Comparison of ENCODE assay signal across 29 mouse cellular contexts in the genomic region with DNA sequence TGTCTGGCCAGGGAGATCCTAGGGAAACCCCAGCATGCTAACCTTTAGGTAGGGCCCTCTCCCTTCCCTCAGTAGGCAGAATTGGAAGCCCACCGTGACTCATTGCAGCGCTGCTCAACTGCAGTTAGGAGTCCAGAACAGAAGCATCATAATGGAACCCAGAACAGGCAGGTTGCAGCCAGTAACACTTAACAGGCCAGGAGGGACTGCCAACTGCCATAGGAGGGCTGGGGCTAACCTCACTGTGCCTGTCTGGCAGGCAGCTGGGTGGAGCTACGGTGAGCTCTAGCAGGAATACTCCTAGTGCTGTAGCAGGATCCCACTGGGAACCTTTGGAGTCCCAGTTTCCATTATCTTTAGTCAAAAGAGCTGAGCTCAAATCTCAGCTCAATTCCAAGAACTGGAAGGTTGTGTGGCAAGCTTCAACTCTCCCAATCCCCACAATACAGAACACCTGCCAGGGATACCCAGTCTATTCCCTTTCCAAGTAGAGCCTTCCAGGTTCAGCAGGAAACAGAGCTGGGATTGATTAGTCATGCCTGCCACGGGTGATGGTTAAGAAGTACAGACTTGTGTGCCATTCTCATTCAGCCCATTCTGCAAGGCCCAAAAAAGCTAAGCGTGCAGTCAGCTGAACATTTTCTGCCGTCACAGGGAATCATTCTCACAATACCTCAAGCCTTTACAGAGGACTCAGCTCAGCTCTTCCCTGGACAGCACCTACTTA. TPM values are rescaled to one million over a fixed set of nuclear protein-coding genes. Genes with fewer than 3 reads are reported as not detected.
DNase-seq lines count a peak whose midpoint lies in the region; ATAC-seq and TF ChIP-seq lines count a peak whose summit lies in the region.
"Had no signal": no experiment of that assay in that cellular context is flagged by ENCODE, and none has a peak within 500 bp of the region (broad histone marks: within the 10 kb centered on the region; RNA-seq: fewer than 3 reads in every experiment).

No protein-coding gene starts in this region.

- no peaks in the 10 kb centered on the region for H3K36me3 ChIP-seq in forebrain, embryonic 12.5 days (replicated peaks)
- no peaks in the 10 kb centered on the region for H3K36me3 ChIP-seq in forebrain, embryonic 11.5 days (ENCODE audit: control insufficient read depth, insufficient read depth, low read length)
- H3K36me3 ChIP-seq in midbrain, embryonic 10.5 days: no peaks in the 10 kb centered on the region
- no peaks in the 10 kb centered on the region for H3K36me3 ChIP-seq in midbrain, postnatal 0 days (ENCODE audit: insufficient read depth, low read length)
- H3K36me3 ChIP-seq in embryonic facial prominence, embryonic 15.5 days: no peaks in the 10 kb centered on the region
- no peaks in the 10 kb centered on the region for H3K36me3 ChIP-seq in limb, embryonic 15.5 days
- no peaks in the 10 kb centered on the region for H3K36me3 ChIP-seq in neural tube, embryonic 15.5 days
- H3K36me3 ChIP-seq: embryonic facial prominence, embryonic 13.5 days; G1E; hindbrain, embryonic 13.5 days; limb, embryonic 13.5 days; liver, embryonic 13.5 days; midbrain, embryonic 13.5 days; stomach, embryonic 15.5 days had no signal

- no peak overlapping the region; the same call in 1 of the 2 replicates for H3K9ac ChIP-seq in forebrain, embryonic 12.5 days
- no peak overlapping the region for H3K9ac ChIP-seq in forebrain, embryonic 11.5 days (ENCODE audit: low read length)
- H3K9ac ChIP-seq in midbrain, postnatal 0 days (replicated peaks; ENCODE audit: low read length, poor library complexity, severe bottlenecking): no peak overlapping the region
- H3K9ac ChIP-seq in embryonic facial prominence, embryonic 15.5 days: no peak overlapping the region
- no peak overlapping the region for H3K9ac ChIP-seq in limb, embryonic 15.5 days
- H3K9ac ChIP-seq in neural tube, embryonic 15.5 days (replicated peaks): no peak overlapping the region
- H3K9ac ChIP-seq: embryonic facial prominence, embryonic 13.5 days; limb, embryonic 13.5 days; liver, embryonic 13.5 days; midbrain, embryonic 13.5 days; stomach, embryonic 15.5 days had no signal

- DNase-seq in forebrain, embryonic 11.5 days (ENCODE audit: low spot score): no peak
- no peak for DNase-seq in midbrain, embryonic 10.5 days (ENCODE audit: low spot score)
- DNase-seq in midbrain, postnatal 0 days (ENCODE audit: low spot score): no peak
- DNase-seq: adrenal gland, adult 8-10 months; cerebellum, adult 2 months; cerebellum, postnatal 25 days; gastrocnemius, postnatal 25 days; heart, adult 18-20 months; kidney, adult 2 months; liver, embryonic 13.5 days; lung, adult 2 months; lung, postnatal 14 days; thymus, postnatal 25 days had no signal

- H3K27ac ChIP-seq in forebrain, embryonic 12.5 days: 0 out of 2 replicates have a peak overlapping the region, but pooled peaks have one; percentile 25
- H3K27ac ChIP-seq in forebrain, embryonic 11.5 days (ENCODE audit: low read depth, low read length): no peak overlapping the region
- peak overlapping the region; percentile 66; the same call in 1 of the 2 replicates for H3K27ac ChIP-seq in midbrain, embryonic 10.5 days (replicated peaks)
- no peak overlapping the region for H3K27ac ChIP-seq in midbrain, postnatal 0 days (ENCODE audit: low read depth, low read length)
- peak overlapping the region; percentile 63; the same call in 1 of the 2 replicates for H3K27ac ChIP-seq in embryonic facial prominence, embryonic 15.5 days (replicated peaks)
- H3K27ac ChIP-seq in limb, embryonic 15.5 days: 0 out of 2 replicates have a peak overlapping the region, but pooled peaks have one; percentile 59
- H3K27ac ChIP-seq in neural tube, embryonic 15.5 days (replicated peaks): no peak overlapping the region
- H3K27ac ChIP-seq: kidney, postnatal 0 days; limb, embryonic 13.5 days; liver, embryonic 13.5 days had no signal

- WGBS in forebrain, embryonic 12.5 days: 80% methylated on average over 6 of the region's 6 CpGs
- WGBS in forebrain, embryonic 11.5 days: 85% methylated on average over 6 of the region's 6 CpGs
- WGBS in midbrain, embryonic 10.5 days: 89% methylated on average over 6 of the region's 6 CpGs
- 76% methylated on average over 6 of the region's 6 CpGs for WGBS in midbrain, postnatal 0 days
- 55% methylated on average over 6 of the region's 6 CpGs for whole genome bisulfite sequencing in embryonic facial prominence, embryonic 15.5 days
- WGBS in limb, embryonic 15.5 days: 72% methylated on average over 6 of the region's 6 CpGs
- WGBS in neural tube, embryonic 15.5 days: 69% methylated on average over 6 of the region's 6 CpGs

- H3K4me2 ChIP-seq in forebrain, embryonic 12.5 days: no peak overlapping the region
- no peak overlapping the region for H3K4me2 ChIP-seq in forebrain, embryonic 11.5 days (ENCODE audit: low read depth, low read length, severe bottlenecking)
- H3K4me2 ChIP-seq in midbrain, postnatal 0 days (ENCODE audit: low read depth, low read length, poor library complexity, severe bottlenecking): no peak overlapping the region
- H3K4me2 ChIP-seq in embryonic facial prominence, embryonic 15.5 days (replicated peaks): no peak overlapping the region
- no peak overlapping the region for H3K4me2 ChIP-seq in limb, embryonic 15.5 days
- no peak overlapping the region for H3K4me2 ChIP-seq in neural tube, embryonic 15.5 days
- H3K4me2 ChIP-seq: embryonic facial prominence, embryonic 13.5 days; hindbrain, embryonic 13.5 days; limb, embryonic 13.5 days; liver, embryonic 13.5 days; midbrain, embryonic 13.5 days; stomach, embryonic 15.5 days had no signal

- peaks cover 26% of the 10 kb centered on the region for H3K27me3 ChIP-seq in forebrain, embryonic 12.5 days
- H3K27me3 ChIP-seq in forebrain, embryonic 11.5 days (ENCODE audit: control insufficient read depth, insufficient read depth, low read length): no peaks in the 10 kb centered on the region; the same call in 1 of the 2 replicates
- peaks cover 92% of the 10 kb centered on the region for H3K27me3 ChIP-seq in midbrain, embryonic 10.5 days (ENCODE audit: low read depth, poor library complexity, severe bottlenecking)
- H3K27me3 ChIP-seq in midbrain, postnatal 0 days (ENCODE audit: insufficient read depth, low read length): no peaks in the 10 kb centered on the region
- H3K27me3 ChIP-seq in embryonic facial prominence, embryonic 15.5 days: no peaks in the 10 kb centered on the region
- H3K27me3 ChIP-seq in limb, embryonic 15.5 days: peaks cover 3% of the 10 kb centered on the region; the same call in 1 of the 2 replicates
- H3K27me3 ChIP-seq in neural tube, embryonic 15.5 days (replicated peaks): 0 out of 2 replicates have a peak, but pooled peaks cover 9% of the 10 kb centered on the region
- H3K27me3 ChIP-seq: stomach, embryonic 15.5 days had no signal

- H3K4me3 ChIP-seq in forebrain, embryonic 12.5 days (replicated peaks): no peak overlapping the region
- H3K4me3 ChIP-seq in forebrain, embryonic 11.5 days (ENCODE audit: low read depth, low read length): no peak overlapping the region
- H3K4me3 ChIP-seq in midbrain, embryonic 10.5 days: no peak overlapping the region
- no peak overlapping the region for H3K4me3 ChIP-seq in midbrain, postnatal 0 days (ENCODE audit: low read depth, low read length)
- H3K4me3 ChIP-seq in embryonic facial prominence, embryonic 15.5 days (replicated peaks): no peak overlapping the region
- no peak overlapping the region for H3K4me3 ChIP-seq in limb, embryonic 15.5 days
- no peak overlapping the region for H3K4me3 ChIP-seq in neural tube, embryonic 15.5 days (replicated peaks)
- H3K4me3 ChIP-seq: embryonic facial prominence, embryonic 13.5 days; hindbrain, embryonic 13.5 days; layer of hippocampus, adult 2 months; limb, embryonic 13.5 days; liver, embryonic 13.5 days; midbrain, embryonic 13.5 days; stomach, embryonic 15.5 days had no signal

- no peak for TF ChIP-seq CTCF in midbrain, postnatal 0 days (IDR thresholded peaks at IDR 0.05)

- ATAC-seq in forebrain, embryonic 12.5 days (ENCODE audit: low FRiP score): no peak
- ATAC-seq in forebrain, embryonic 11.5 days (replicated peaks; ENCODE audit: low FRiP score): no peak
- ATAC-seq in midbrain, postnatal 0 days (ENCODE audit: low FRiP score): no peak
- no peak for ATAC-seq in embryonic facial prominence, embryonic 15.5 days (ENCODE audit: insufficient number of reproducible peaks, low FRiP score, low TSS enrichment, low read depth)
- ATAC-seq in limb, embryonic 15.5 days (ENCODE audit: insufficient number of reproducible peaks, low FRiP score, low TSS enrichment, low read depth): no peak
- ATAC-seq in neural tube, embryonic 15.5 days (ENCODE audit: low FRiP score): no peak
- no peak for ATAC-seq in inflammation-experienced regulatory T-cells, adult 6 months
- ATAC-seq: activated CD4-positive, CD25-positive, alpha-beta regulatory T cell, adult 4 months had no signal

- H3K9me3 ChIP-seq in forebrain, embryonic 12.5 days: no peaks in the 10 kb centered on the region
- no peaks in the 10 kb centered on the region for H3K9me3 ChIP-seq in forebrain, embryonic 11.5 days (ENCODE audit: control insufficient read depth, low read length)
- H3K9me3 ChIP-seq in midbrain, embryonic 10.5 days (replicated peaks): peaks cover 4% of the 10 kb centered on the region; the same call in 1 of the 2 replicates
- no peaks in the 10 kb centered on the region for H3K9me3 ChIP-seq in midbrain, postnatal 0 days (ENCODE audit: low read length)
- no peaks in the 10 kb centered on the region for H3K9me3 ChIP-seq in embryonic facial prominence, embryonic 15.5 days (replicated peaks)
- no peaks in the 10 kb centered on the region for H3K9me3 ChIP-seq in limb, embryonic 15.5 days
- no peaks in the 10 kb centered on the region for H3K9me3 ChIP-seq in neural tube, embryonic 15.5 days (replicated peaks)
- H3K9me3 ChIP-seq: embryonic facial prominence, embryonic 13.5 days; G1E; hindbrain, embryonic 13.5 days; limb, embryonic 13.5 days; liver, embryonic 13.5 days; midbrain, embryonic 13.5 days; stomach, embryonic 15.5 days had no signal

- peaks cover 85% of the 10 kb centered on the region for H3K4me1 ChIP-seq in forebrain, embryonic 12.5 days
- H3K4me1 ChIP-seq in forebrain, embryonic 11.5 days (replicated peaks; ENCODE audit: control insufficient read depth, insufficient read depth, low read length): peaks cover 21% of the 10 kb centered on the region
- peaks cover 92% of the 10 kb centered on the region for H3K4me1 ChIP-seq in midbrain, embryonic 10.5 days
- H3K4me1 ChIP-seq in midbrain, postnatal 0 days (ENCODE audit: insufficient read depth, low read length): peaks cover 2% of the 10 kb centered on the region; the same call in 1 of the 2 replicates
- H3K4me1 ChIP-seq in embryonic facial prominence, embryonic 15.5 days: peaks cover 96% of the 10 kb centered on the region
- peaks cover 90% of the 10 kb centered on the region for H3K4me1 ChIP-seq in limb, embryonic 15.5 days
- H3K4me1 ChIP-seq in neural tube, embryonic 15.5 days: peaks cover 71% of the 10 kb centered on the region

RNA-seq across cellular contexts. Expression of a gene that starts 46.6 kb away (rescaled TPM):
- polyA plus RNA-seq in forebrain, embryonic 12.5 days (2016; fragmentation: Nextera tagmentation; extraction: Ambion mirVana): 7.3 and 8.0 TPM in 2 replicates
- polyA plus RNA-seq in forebrain, embryonic 11.5 days (2014; fragmentation: Nextera tagmentation; extraction: Ambion mirVana): 7.7 and 9.0 TPM in 2 replicates
- polyA plus RNA-seq in midbrain, embryonic 10.5 days (2016; fragmentation: Nextera tagmentation; extraction: Ambion mirVana): 6.0 and 7.5 TPM in 2 replicates
- total RNA-seq in midbrain, postnatal 0 days (2014; rRNA removed): 9.9 and 11.4 TPM in 2 replicates
- 9.8 and 11.9 TPM in 2 replicates for polyA plus RNA-seq in midbrain, postnatal 0 days (2015; fragmentation: Nextera tagmentation; extraction: Ambion mirVana)
- 13.5 and 19.2 TPM in 2 replicates for polyA plus RNA-seq in embryonic facial prominence, embryonic 15.5 days (2015; fragmentation: Nextera tagmentation; extraction: Ambion mirVana)
- polyA plus RNA-seq in limb, embryonic 15.5 days (2015; fragmentation: Nextera tagmentation; extraction: Ambion mirVana): 5.6 and 5.8 TPM in 2 replicates
- 10.5 and 10.9 TPM in 2 replicates for polyA plus RNA-seq in neural tube, embryonic 15.5 days (2015; fragmentation: Nextera tagmentation; extraction: Ambion mirVana)
- polyA plus RNA-seq in inflammation-experienced regulatory T-cells, adult 6 months (2017; shearing (Covaris generic)): under 1 TPM in 1 of 3 experiments, not detected in 2; 0.20 TPM
- total RNA-seq: CH12.LX; megakaryocyte, adult 5-6 weeks had no signal
- polyA plus RNA-seq: activated CD4-positive, CD25-positive, alpha-beta regulatory T cell, adult 4 months; G1E had no signal

RNA-seq across cellular contexts. Expression of a gene that starts 54.0 kb away (rescaled TPM):
- polyA plus RNA-seq in forebrain, embryonic 12.5 days (2016; fragmentation: Nextera tagmentation; extraction: Ambion mirVana): 220 and 238 TPM in 2 replicates
- 238 and 256 TPM in 2 replicates for polyA plus RNA-seq in forebrain, embryonic 11.5 days (2014; fragmentation: Nextera tagmentation; extraction: Ambion mirVana)
- polyA plus RNA-seq in midbrain, embryonic 10.5 days (2016; fragmentation: Nextera tagmentation; extraction: Ambion mirVana): 274 and 293 TPM in 2 replicates
- total RNA-seq in midbrain, postnatal 0 days (2014; rRNA removed): 236 and 242 TPM in 2 replicates
- polyA plus RNA-seq in midbrain, postnatal 0 days (2015; fragmentation: Nextera tagmentation; extraction: Ambion mirVana): 257 and 277 TPM in 2 replicates
- polyA plus RNA-seq in embryonic facial prominence, embryonic 15.5 days (2015; fragmentation: Nextera tagmentation; extraction: Ambion mirVana): 206 and 214 TPM in 2 replicates
- polyA plus RNA-seq in limb, embryonic 15.5 days (2015; fragmentation: Nextera tagmentation; extraction: Ambion mirVana): 183 and 197 TPM in 2 replicates
- polyA plus RNA-seq in neural tube, embryonic 15.5 days (2015; fragmentation: Nextera tagmentation; extraction: Ambion mirVana): 226 and 235 TPM in 2 replicates
- 100 to 1,000 TPM; 164 to 183 (median 169) TPM for polyA plus RNA-seq in inflammation-experienced regulatory T-cells, adult 6 months (2017; shearing (Covaris generic))

Comparison
In these comparisons a context has a peak if more than half of its experiments do, and no peak if none do; other contexts are left out.
1. H3K27ac ChIP-seq: peak in forebrain, embryonic 12.5 days (single experiment), midbrain, embryonic 10.5 days (single experiment), embryonic facial prominence, embryonic 15.5 days (single experiment) and limb, embryonic 15.5 days (single experiment); none in forebrain, embryonic 11.5 days (single experiment), midbrain, postnatal 0 days (single experiment) and neural tube, embryonic 15.5 days (single experiment).